Mouse (Mus musculus) megakaryocyte, embryonic 14.5 days (primary cell): ENCODE measurements at regions not wholly inside any gene's neighbourhood (a gene's known extent, or its start where the extent isn't known, plus 50 kb on each side); places are given as distances from the start of the nearest gene placed in this dataset.

Source experiments
- FLI1 ChIP-seq: IDR thresholded peaks from 2 replicates; pipeline ENCODE4 v1.6.1; 2012; ENCODE audit warnings: low read length, inconsistent platforms, mixed read lengths
- GATA1 ChIP-seq: IDR thresholded peaks from 3 replicates; pipeline ENCODE4 v1.6.1; 2012; ENCODE audit warnings: mixed read lengths, low read length, inconsistent platforms, borderline replicate concordance

DNA sequence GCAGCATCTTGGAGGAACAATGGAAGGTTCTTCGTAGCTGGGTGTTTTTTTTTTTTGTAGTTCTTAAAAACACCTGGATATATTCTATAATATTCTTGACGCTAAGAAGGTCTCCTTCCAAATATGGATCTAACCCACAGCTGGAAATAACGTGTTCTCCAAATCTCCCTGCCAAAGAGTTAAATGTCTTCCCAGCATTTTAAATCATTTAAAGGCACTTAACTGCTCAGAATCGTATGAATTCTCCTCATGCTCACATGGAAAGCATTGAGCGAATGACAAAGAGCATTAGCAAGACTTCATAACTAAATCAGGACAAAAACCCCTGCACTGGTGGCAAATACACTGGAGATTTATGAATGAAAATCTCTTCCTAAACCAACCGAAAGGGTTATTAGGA lies 117.7 kb upstream of the Hs3st3a1 start:
- TF ChIP-seq GATA1 (no peak), FLI1 (no peak)
